Mouse (Mus musculus) forebrain, embryonic 16.5 days (tissue): ENCODE measurements around the gene Tbc1d25. TPM values are rescaled to one million over a fixed set of nuclear protein-coding genes. Genes with fewer than 3 reads are reported as not detected.

Experiments used
- ATAC-seq: fragments of 200-750 bp; cut with Nextera tagmentation; 2 replicates; pipeline ENCODE4 v1.8.0; 2017; ENCODE audit warnings: mild to moderate bottlenecking, moderate library complexity
- H3K27ac ChIP-seq: fragments of 300-500 bp; sonication (generic); 2 replicates; pipeline ENCODE4 v1.5.1; 2014; ENCODE audit warnings: low read length, control low read depth
- H3K27me3 ChIP-seq: fragments of 300-500 bp; sonication (generic); replicated peaks from 2 replicates; pipeline ENCODE4 v1.6.1; 2014; ENCODE audit warnings: low read length; ENCODE audit not compliant: control insufficient read depth, insufficient read depth
- H3K36me3 ChIP-seq: fragments of 300-500 bp; sonication (generic); 2 replicates; pipeline ENCODE4 v1.6.1; 2014; ENCODE audit not compliant: control insufficient read depth, insufficient read depth
- H3K4me1 ChIP-seq: fragments of 300-500 bp; sonication (generic); replicated peaks from 2 replicates; pipeline ENCODE4 v1.6.1; 2014; ENCODE audit warnings: low read length; ENCODE audit not compliant: control insufficient read depth, insufficient read depth
- H3K4me2 ChIP-seq: fragments of 300-500 bp; sonication (generic); 2 replicates; pipeline ENCODE4 v1.6.1; 2014; ENCODE audit warnings: mild to moderate bottlenecking, low read length, control low read depth
- H3K4me3 ChIP-seq: fragments of 300-500 bp; sonication (generic); replicated peaks from 2 replicates; pipeline ENCODE4 v1.5.1; 2014; ENCODE audit warnings: mild to moderate bottlenecking, low read length, control low read depth
- H3K9ac ChIP-seq: fragments of 300-500 bp; sonication (generic); replicated peaks from 2 replicates; pipeline ENCODE4 v1.6.1; 2014; ENCODE audit warnings: low read depth, low read length, control low read depth
- H3K9me3 ChIP-seq: fragments of 300-500 bp; sonication (generic); 2 replicates; pipeline ENCODE4 v1.6.1; 2016; ENCODE audit warnings: low read length; ENCODE audit not compliant: control insufficient read depth
- WGBS: fragments of 180-500 bp; shearing (Covaris S2); extraction: QIAGEN DNeasy Blood & Tissue Kit; methylation state at CpG from one replicate; pipeline ENCODE4 v1.1.7; 2014; 5-methylcytosine and 5-hydroxymethylcytosine counted together
- polyA plus RNA-seq: library from polyadenylated mRNA; unstranded; fragments of >200 nt; fragmentation: Nextera tagmentation; extraction: Ambion mirVana; gene quantifications from 2 replicates; pipeline ENCODE4 v1.2.1, GENCODE M21; 2015

Gene Tbc1d25
- polyA plus RNA-seq, 1 experiment from 2014 or later, result 27.1 TPM

DNA sequence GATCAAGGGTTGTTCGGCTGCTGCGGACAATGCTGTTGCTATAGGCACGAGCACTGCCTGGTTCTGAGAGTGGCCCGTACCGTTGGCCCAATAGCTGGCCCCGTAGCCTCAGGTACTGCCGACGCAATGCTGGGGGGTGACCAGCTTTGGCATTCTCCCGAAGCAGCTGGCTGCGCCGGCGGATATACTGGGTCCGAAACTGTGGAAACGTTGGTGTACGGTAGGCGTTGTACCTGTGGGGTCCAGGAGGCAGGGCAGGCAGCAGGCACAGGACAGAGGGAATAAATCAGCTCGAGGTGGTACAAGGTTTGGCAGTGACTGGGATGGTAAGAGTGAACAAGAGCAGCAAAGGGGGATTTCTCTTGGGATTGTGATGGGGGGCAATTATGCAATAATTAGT, 44.6 kb downstream of the Tbc1d25 start:
- Histone ChIP-seq H3K27ac (no peak overlapping the region), H3K4me2 (peak overlapping the region; percentile 45), H3K4me1 (peaks cover 5% of the 10 kb centered on the region; the same call in 1 of the 2 replicates), H3K9ac (no peak overlapping the region), H3K36me3 (peaks cover 3% of the 10 kb centered on the region; the same call in 1 of the 2 replicates), H3K9me3 (no peaks in the 10 kb centered on the region; the same call in 1 of the 2 replicates), H3K27me3 (no peaks in the 10 kb centered on the region), H3K4me3 (peak overlapping the region; percentile 53)
- 92% methylated on average over 17 of the region's 17 CpGs for WGBS
- ATAC-seq, result no peak; the same call in 1 of the 2 replicates

- H3K4me3 ChIP-seq, result no peak overlapping the region
- H3K27ac ChIP-seq, result no peak overlapping the region
- H3K36me3 ChIP-seq, result peaks cover 6% of the 10 kb centered on the region
- H3K4me2 ChIP-seq, result no peak overlapping the region
- 74% methylated on average over 7 of the region's 7 CpGs for WGBS
- no peaks in the 10 kb centered on the region for H3K27me3 ChIP-seq
- no peak overlapping the region for H3K9ac ChIP-seq
- ATAC-seq, result no peak
- no peaks in the 10 kb centered on the region; the same call in 1 of the 2 replicates for H3K9me3 ChIP-seq
- H3K4me1 ChIP-seq, result no peaks in the 10 kb centered on the region
Observed at GRCm38 (mm10) chrX:8125235-8125634, 50.7 kb downstream of the Tbc1d25 start.

DNA sequence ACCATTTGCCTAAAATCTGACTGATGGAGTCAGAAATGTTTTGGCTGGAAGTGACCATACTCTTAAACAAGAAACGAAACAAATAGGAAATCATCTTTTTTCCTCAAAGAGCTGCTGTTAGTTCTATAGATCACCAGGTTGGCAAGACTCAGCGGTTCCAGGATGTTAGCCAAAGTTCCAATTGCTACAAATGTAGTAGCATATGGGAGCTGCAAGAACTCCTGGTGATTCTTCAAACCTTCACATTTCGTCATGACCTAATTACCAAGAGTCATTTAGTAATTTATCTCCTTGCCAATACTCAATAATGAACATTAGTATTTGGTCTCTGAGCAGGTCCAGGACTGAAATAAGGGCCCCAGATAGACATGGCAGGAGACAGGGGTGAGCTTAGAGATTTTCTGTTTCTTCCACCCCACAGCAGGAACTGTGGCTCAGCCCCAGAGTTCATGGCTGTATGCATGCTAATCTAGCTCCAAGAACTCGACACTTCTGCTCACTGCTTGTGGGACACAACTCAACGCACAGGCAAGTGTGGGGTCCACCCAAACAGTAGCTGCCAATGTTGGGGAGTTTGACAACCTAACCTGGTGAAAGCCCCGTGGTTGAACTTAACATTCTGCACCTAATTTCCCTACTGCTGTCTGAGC, 52.0 kb downstream of the Tbc1d25 start:
- Histone ChIP-seq H3K9ac (no peak overlapping the region), H3K4me3 (no peak overlapping the region), H3K9me3 (no peaks in the 10 kb centered on the region; the same call in 1 of the 2 replicates), H3K4me1 (no peaks in the 10 kb centered on the region), H3K27me3 (no peaks in the 10 kb centered on the region), H3K36me3 (peaks cover 6% of the 10 kb centered on the region), H3K27ac (no peak overlapping the region), H3K4me2 (no peak overlapping the region)
- WGBS, result 84% methylated on average over 6 of the region's 6 CpGs
- no peak for ATAC-seq

- Histone ChIP-seq H3K27me3 (no peaks in the 10 kb centered on the region), H3K36me3 (no peaks in the 10 kb centered on the region), H3K4me1 (no peaks in the 10 kb centered on the region), H3K4me2 (no peak overlapping the region), H3K9me3 (no peaks in the 10 kb centered on the region), H3K4me3 (no peak overlapping the region), H3K27ac (no peak overlapping the region), H3K9ac (no peak overlapping the region)
- no peak for ATAC-seq
Observed at GRCm38 (mm10) chrX:8117264-8117663, 58.7 kb downstream of the Tbc1d25 start.

GRCm38 (mm10) chrX:8115275-8115674, 60.7 kb downstream of the Tbc1d25 start:
- Histone ChIP-seq H3K4me2 (no peak overlapping the region), H3K9ac (no peak overlapping the region), H3K4me3 (no peak overlapping the region), H3K9me3 (no peaks in the 10 kb centered on the region), H3K27me3 (no peaks in the 10 kb centered on the region), H3K36me3 (no peaks in the 10 kb centered on the region), H3K4me1 (no peaks in the 10 kb centered on the region), H3K27ac (no peak overlapping the region)
- no peak for ATAC-seq
- WGBS, result 81% methylated on average over 4 of the region's 4 CpGs

- H3K9me3 ChIP-seq, result no peaks in the 10 kb centered on the region
- H3K27ac ChIP-seq, result no peak overlapping the region
- no peaks in the 10 kb centered on the region for H3K36me3 ChIP-seq
- no peak overlapping the region for H3K4me2 ChIP-seq
- H3K4me3 ChIP-seq, result no peak overlapping the region
- ATAC-seq, result no peak
- H3K27me3 ChIP-seq, result no peaks in the 10 kb centered on the region
- WGBS, result 98% methylated on average over 3 of the region's 3 CpGs
- H3K9ac ChIP-seq, result no peak overlapping the region
- H3K4me1 ChIP-seq, result peaks cover 5% of the 10 kb centered on the region; the same call in 1 of the 2 replicates
Observed at GRCm38 (mm10) chrX:8105019-8105418, 71.0 kb downstream of the Tbc1d25 start.

Other genes with a start within 250 kb of the Tbc1d25 start
- gene Eras, start 247.6 kb downstream of the Tbc1d25 start, polyA plus RNA-seq, result not detected in 2 replicates
- gene Hdac6, start 228.3 kb downstream of the Tbc1d25 start, polyA plus RNA-seq, result 53.2 and 59.8 TPM in 2 replicates
- not detected in 2 replicates for gene Gata1, start 198.1 kb downstream of the Tbc1d25 start, polyA plus RNA-seq
- gene Glod5, start 157.7 kb downstream of the Tbc1d25 start, polyA plus RNA-seq, result 0.33 and 0.39 TPM in 2 replicates
- gene Suv39h1, start 101.4 kb downstream of the Tbc1d25 start, polyA plus RNA-seq, result 48.1 and 48.6 TPM in 2 replicates
- not detected in 2 replicates for gene Was, start 85.7 kb downstream of the Tbc1d25 start, polyA plus RNA-seq
- 58.0 and 68.5 TPM in 2 replicates for gene Wdr13, start 43.3 kb downstream of the Tbc1d25 start, polyA plus RNA-seq
- gene Rbm3, start 30.3 kb downstream of the Tbc1d25 start, polyA plus RNA-seq, result 357 and 393 TPM in 2 replicates
- 19.7 and 25.5 TPM in 2 replicates for gene Ebp, start 17.3 kb upstream of the Tbc1d25 start, polyA plus RNA-seq
- gene Porcn, start 30.3 kb upstream of the Tbc1d25 start, polyA plus RNA-seq, result 42.7 and 51.8 TPM in 2 replicates
- 48.3 and 55.4 TPM in 2 replicates for gene Ftsj1, start 76.2 kb upstream of the Tbc1d25 start, polyA plus RNA-seq
- gene Slc38a5, start 95.0 kb upstream of the Tbc1d25 start, polyA plus RNA-seq, result 36.0 and 41.8 TPM in 2 replicates
- gene Ssxb10, start 151.2 kb upstream of the Tbc1d25 start, polyA plus RNA-seq, result not detected in 2 replicates
- gene Ssxb9, start 190.8 kb upstream of the Tbc1d25 start, polyA plus RNA-seq, result not detected in 2 replicates
- not detected in 2 replicates for gene Ssxb1, start 237.1 kb upstream of the Tbc1d25 start, polyA plus RNA-seq